ENCODE assay signal across 8 mouse cellular contexts in the genomic region with DNA sequence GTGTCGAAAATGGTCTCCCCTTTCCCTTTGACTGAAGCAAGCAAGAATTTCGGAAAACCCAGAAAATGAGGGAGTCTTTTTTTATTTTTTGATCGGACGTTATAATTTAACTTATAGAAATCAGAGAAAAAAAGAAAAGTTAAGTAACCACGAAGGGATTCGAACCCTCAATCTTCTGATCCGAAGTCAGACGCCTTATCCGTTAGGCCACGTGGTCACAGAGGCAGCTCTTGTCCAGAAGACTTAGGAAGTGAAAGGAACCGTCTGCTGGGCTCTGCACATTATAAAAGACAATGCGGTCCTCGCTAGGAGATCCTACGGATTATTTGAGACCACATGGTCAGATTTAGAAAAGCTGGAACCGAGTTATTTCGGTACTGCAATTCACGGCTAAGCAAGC. TPM values are rescaled to one million over a fixed set of nuclear protein-coding genes. Genes with fewer than 3 reads are reported as not detected.
DNase-seq lines count a peak whose midpoint lies in the region; ATAC-seq lines count a peak whose summit lies in the region.

No protein-coding gene starts in this region.

- peak overlapping the region; percentile 42 for H3K9ac ChIP-seq in intestine, embryonic 15.5 days

- WGBS in intestine, embryonic 15.5 days: under 1% methylated on average over 17 of the region's 17 CpGs

- no peaks in the 10 kb centered on the region for H3K27me3 ChIP-seq in intestine, embryonic 15.5 days (replicated peaks)
- H3K27me3 ChIP-seq in megakaryocyte, embryonic 14.5 days (replicated peaks): no peaks in the 10 kb centered on the region

- intact Hi-C loops in left cerebral cortex, postnatal 10 days (cut with DNase I): no loop called here

- H3K4me2 ChIP-seq in intestine, embryonic 15.5 days (replicated peaks): peak overlapping the region; percentile 63

- H3K27ac ChIP-seq in intestine, embryonic 15.5 days: no peak overlapping the region

- peak; percentile 31; the same call in 1 of the 2 replicates for ATAC-seq in intestine, embryonic 15.5 days

- H3K4me3 ChIP-seq in intestine, embryonic 15.5 days (replicated peaks): peak overlapping the region; percentile 39
- peak overlapping the region; percentile 88 for H3K4me3 ChIP-seq in megakaryocyte, embryonic 14.5 days (replicated peaks)

- H3K36me3 ChIP-seq in intestine, embryonic 15.5 days: no peaks in the 10 kb centered on the region
- no peaks in the 10 kb centered on the region for H3K36me3 ChIP-seq in megakaryocyte, embryonic 14.5 days (replicated peaks; ENCODE audit: low read length)

- peak; percentile 90 for DNase-seq in adrenal gland, adult 2 months
- DNase-seq in embryo, embryonic 11.5 days (ENCODE audit: low read depth, low spot score): peak; percentile 87
- DNase-seq in gastrocnemius, postnatal 25 days: peak; percentile 70
- peak; percentile 85 to 92 for DNase-seq in left cerebral cortex, postnatal 10 days (ENCODE audit: extremely low spot score in 1 of 2, low spot score in 2 of 2)
- peak; percentile 98 for DNase-seq in right cerebral cortex, adult 2 months (ENCODE audit: low spot score in 2 of 2)
- DNase-seq in urinary bladder, postnatal 14 days (ENCODE audit: low spot score): peak; percentile 92

- H3K4me1 ChIP-seq in intestine, embryonic 15.5 days (replicated peaks): 0 out of 2 replicates have a peak, but pooled peaks cover 3% of the 10 kb centered on the region
- peaks cover 62% of the 10 kb centered on the region for H3K4me1 ChIP-seq in megakaryocyte, embryonic 14.5 days

- H3K9me3 ChIP-seq in intestine, embryonic 15.5 days: no peaks in the 10 kb centered on the region
- H3K9me3 ChIP-seq in megakaryocyte, embryonic 14.5 days: no peaks in the 10 kb centered on the region

RNA-seq across cellular contexts. Expression of gene Hist1h4h, which starts 4.5 kb away (rescaled TPM):
- 100 to 1,000 TPM; 338 to 400 TPM for total RNA-seq in adrenal gland, adult 2 months (2021)
- polyA plus RNA-seq in adrenal gland, adult 2 months (2012; rRNA removed): 20.2 and 33.8 TPM in 2 replicates
- 100 to 1,000 TPM; 156 to 160 TPM for total RNA-seq in gastrocnemius, postnatal 25 days (2021)
- 4.6 and 4.8 TPM in 2 replicates for polyA plus RNA-seq in intestine, embryonic 15.5 days (2015; fragmentation: Nextera tagmentation; extraction: Ambion mirVana)
- total RNA-seq in left cerebral cortex, postnatal 10 days (2021): 100 to 1,000 TPM; 265 to 270 TPM
- polyA plus RNA-seq in megakaryocyte, embryonic 14.5 days (2012; ENCODE audit: insufficient read depth, low replicate concordance): 443 and 574 TPM in 2 replicates

RNA-seq across cellular contexts. Expression of gene Hist1h2af, which starts 7.4 kb away (rescaled TPM):
- total RNA-seq in adrenal gland, adult 2 months (2021): 10 to 100 TPM; 17.9 to 20.0 TPM
- polyA plus RNA-seq in adrenal gland, adult 2 months (2012; rRNA removed): 24.9 and 66.0 TPM in 2 replicates
- 10 to 100 TPM in 1 of 2 experiments, 1 to 10 TPM in 1; 9.5 to 14.9 TPM for total RNA-seq in gastrocnemius, postnatal 25 days (2021)
- 6.7 TPM in 1 of 2 replicates, not detected in the other for polyA plus RNA-seq in intestine, embryonic 15.5 days (2015; fragmentation: Nextera tagmentation; extraction: Ambion mirVana)
- total RNA-seq in left cerebral cortex, postnatal 10 days (2021): 10 to 100 TPM; 27.0 to 28.3 TPM
- polyA plus RNA-seq in megakaryocyte, embryonic 14.5 days (2012; ENCODE audit: insufficient read depth, low replicate concordance): 37.2 and 163 TPM in 2 replicates

RNA-seq across cellular contexts. Expression of gene Hist1h3g, which starts 8.9 kb away (rescaled TPM):
- total RNA-seq in adrenal gland, adult 2 months (2021): 1 to 10 TPM; 2.2 to 7.1 TPM
- 3.2 and 3.5 TPM in 2 replicates for polyA plus RNA-seq in adrenal gland, adult 2 months (2012; rRNA removed)
- total RNA-seq in gastrocnemius, postnatal 25 days (2021): 1 to 10 TPM; 2.0 to 3.9 TPM
- polyA plus RNA-seq in intestine, embryonic 15.5 days (2015; fragmentation: Nextera tagmentation; extraction: Ambion mirVana): 6.1 and 6.2 TPM in 2 replicates
- total RNA-seq in left cerebral cortex, postnatal 10 days (2021): 10 to 100 TPM in 1 of 2 experiments, 1 to 10 TPM in 1; 9.7 to 10.4 TPM
- 5.7 and 16.4 TPM in 2 replicates for polyA plus RNA-seq in megakaryocyte, embryonic 14.5 days (2012; ENCODE audit: insufficient read depth, low replicate concordance)

RNA-seq across cellular contexts. Expression of gene Hist1h2bh, which starts 16.9 kb away (rescaled TPM):
- 1 to 10 TPM; 3.0 to 3.2 TPM for total RNA-seq in adrenal gland, adult 2 months (2021)
- 1.2 and 1.5 TPM in 2 replicates for polyA plus RNA-seq in adrenal gland, adult 2 months (2012; rRNA removed)
- total RNA-seq in gastrocnemius, postnatal 25 days (2021): 1 to 10 TPM in 1 of 2 experiments, under 1 TPM in 1; 0.90 to 1.7 TPM
- 1.1 and 1.3 TPM in 2 replicates for polyA plus RNA-seq in intestine, embryonic 15.5 days (2015; fragmentation: Nextera tagmentation; extraction: Ambion mirVana)
- total RNA-seq in left cerebral cortex, postnatal 10 days (2021): 1 to 10 TPM; 1.4 to 1.7 TPM
- polyA plus RNA-seq in megakaryocyte, embryonic 14.5 days (2012; ENCODE audit: insufficient read depth, low replicate concordance): 1.4 and 2.0 TPM in 2 replicates

RNA-seq across cellular contexts. Expression of gene Hist1h3f, which starts 17.5 kb away (rescaled TPM):
- 10 to 100 TPM; 16.8 to 18.0 TPM for total RNA-seq in adrenal gland, adult 2 months (2021)
- polyA plus RNA-seq in adrenal gland, adult 2 months (2012; rRNA removed): 3.0 and 3.1 TPM in 2 replicates
- total RNA-seq in gastrocnemius, postnatal 25 days (2021): 1 to 10 TPM; 5.0 to 6.6 TPM
- polyA plus RNA-seq in intestine, embryonic 15.5 days (2015; fragmentation: Nextera tagmentation; extraction: Ambion mirVana): 0.45 and 0.97 TPM in 2 replicates
- total RNA-seq in left cerebral cortex, postnatal 10 days (2021): 10 to 100 TPM; 22.6 to 23.0 TPM
- 7.0 TPM in 1 of 2 replicates, not detected in the other for polyA plus RNA-seq in megakaryocyte, embryonic 14.5 days (2012; ENCODE audit: insufficient read depth, low replicate concordance)
